Comparison of ENCODE assay signal across 8 mouse cellular contexts in genomic region chr19:59418024-59418423, GRCm38 (mm10). TPM values are rescaled to one million over a fixed set of nuclear protein-coding genes. Genes with fewer than 3 reads are reported as not detected.
A peak's percentile ranks its signal among the peaks of the same experiment; 100 is the strongest.
DNase-seq lines count a peak whose midpoint lies in the region; ATAC-seq and TF ChIP-seq lines count a peak whose summit lies in the region.

No protein-coding gene starts in this region.

- H3K9ac ChIP-seq in liver, embryonic 12.5 days, result no peak overlapping the region
- no peak overlapping the region for H3K9ac ChIP-seq in intestine, embryonic 15.5 days
- H3K9ac ChIP-seq in midbrain, embryonic 13.5 days (replicated peaks), result no peak overlapping the region

- ATAC-seq in liver, embryonic 12.5 days, result no peak
- peak; percentile 49; the same call in 1 of the 2 replicates for ATAC-seq in intestine, embryonic 15.5 days
- ATAC-seq in midbrain, embryonic 13.5 days, result peak; percentile 73

- H3K4me1 ChIP-seq in liver, embryonic 12.5 days, result 0 out of 2 replicates have a peak, but pooled peaks cover 4% of the 10 kb centered on the region
- H3K4me1 ChIP-seq in intestine, embryonic 15.5 days (replicated peaks), result 0 out of 2 replicates have a peak, but pooled peaks cover 4% of the 10 kb centered on the region
- H3K4me1 ChIP-seq in midbrain, embryonic 13.5 days (replicated peaks), result peaks cover 6% of the 10 kb centered on the region
- no peaks in the 10 kb centered on the region for H3K4me1 ChIP-seq in small intestine, adult 2 months (ENCODE audit: control insufficient read depth, insufficient read depth, insufficient read length, low read length)

- peak; percentile 81 for DNase-seq in liver
- DNase-seq in embryo, embryonic 11 days, result peak; percentile 92
- peak; percentile 85 for DNase-seq in gastrocnemius, postnatal 14 days
- DNase-seq in left cerebral cortex, postnatal 14 days (ENCODE audit: low spot score in 2 of 2), result peak; percentile 96

- no peaks in the 10 kb centered on the region for H3K36me3 ChIP-seq in liver, embryonic 12.5 days
- no peaks in the 10 kb centered on the region for H3K36me3 ChIP-seq in intestine, embryonic 15.5 days
- no peaks in the 10 kb centered on the region for H3K36me3 ChIP-seq in midbrain, embryonic 13.5 days
- no peaks in the 10 kb centered on the region for H3K36me3 ChIP-seq in small intestine, adult 2 months (ENCODE audit: control insufficient read depth, insufficient read depth, low read length)

- peaks cover 61% of the 10 kb centered on the region for H3K27me3 ChIP-seq in liver, embryonic 12.5 days (replicated peaks)
- H3K27me3 ChIP-seq in intestine, embryonic 15.5 days (replicated peaks), result no peaks in the 10 kb centered on the region; the same call in 1 of the 2 replicates
- H3K27me3 ChIP-seq in midbrain, embryonic 13.5 days, result no peaks in the 10 kb centered on the region; the same call in 1 of the 2 replicates
- H3K27me3 ChIP-seq in small intestine, adult 2 months (ENCODE audit: control insufficient read depth, insufficient read depth, low read length), result no peaks in the 10 kb centered on the region

- no peak for TF ChIP-seq POLR2A in small intestine, adult 2 months (IDR thresholded peaks at IDR 0.05; ENCODE audit: low read depth, low read length)

- 3% methylated on average over 15 of the region's 15 CpGs for WGBS in liver, embryonic 12.5 days (ENCODE audit: insufficient replicate concordance)
- WGBS in intestine, embryonic 15.5 days, result 2% methylated on average over 15 of the region's 15 CpGs
- 3% methylated on average over 15 of the region's 15 CpGs for WGBS in midbrain, embryonic 13.5 days
- WGBS in small intestine, adult 2 months, result 3% methylated on average over 15 of the region's 15 CpGs

- H3K4me2 ChIP-seq in liver, embryonic 12.5 days, result no peak overlapping the region
- H3K4me2 ChIP-seq in intestine, embryonic 15.5 days (replicated peaks), result no peak overlapping the region
- peak overlapping the region; percentile 19; the same call in 1 of the 2 replicates for H3K4me2 ChIP-seq in midbrain, embryonic 13.5 days (replicated peaks)

- TF ChIP-seq CTCF in small intestine, adult 2 months (IDR thresholded peaks at IDR 0.05; ENCODE audit: extremely low read depth, insufficient read length, insufficient replicate concordance, low read depth, low read length), result peak; percentile 86

- H3K27ac ChIP-seq in liver, embryonic 12.5 days, result no peak overlapping the region
- H3K27ac ChIP-seq in intestine, embryonic 15.5 days, result no peak overlapping the region
- no peak overlapping the region for H3K27ac ChIP-seq in midbrain, embryonic 13.5 days
- H3K27ac ChIP-seq in small intestine, adult 2 months (ENCODE audit: insufficient read depth, low read depth, low read length), result no peak overlapping the region

- intact Hi-C loops in gastrocnemius, postnatal 14 days (cut with DNase I; ENCODE audit: low total_unique reads), result no loop called here
- intact Hi-C loops in left cerebral cortex, postnatal 14 days (cut with DNase I), result loop anchor here (5.0 to 10.0 kb wide), 4 partner anchors 727 to 997 kb away; no protein-coding TSS in a partner anchor

- no peaks in the 10 kb centered on the region for H3K9me3 ChIP-seq in liver, embryonic 12.5 days (replicated peaks)
- no peaks in the 10 kb centered on the region for H3K9me3 ChIP-seq in intestine, embryonic 15.5 days
- H3K9me3 ChIP-seq in midbrain, embryonic 13.5 days, result no peaks in the 10 kb centered on the region

- H3K4me3 ChIP-seq in liver, embryonic 12.5 days, result no peak overlapping the region
- H3K4me3 ChIP-seq in intestine, embryonic 15.5 days (replicated peaks), result no peak overlapping the region
- H3K4me3 ChIP-seq in midbrain, embryonic 13.5 days (replicated peaks), result no peak overlapping the region
- no peak overlapping the region for H3K4me3 ChIP-seq in small intestine, adult 2 months (ENCODE audit: low read depth, low read length)

RNA-seq across cellular contexts. Expression of gene Emx2, which starts 40.1 kb away (rescaled TPM):
- polyA plus RNA-seq in liver, embryonic 12.5 days (2016; fragmentation: Nextera tagmentation; extraction: Ambion mirVana), result 0.05 and 0.11 TPM in 2 replicates
- total RNA-seq in gastrocnemius, postnatal 14 days (2021), result 1 to 10 TPM in 1 of 2 experiments, under 1 TPM in 1; 0.66 to 1.2 TPM
- polyA plus RNA-seq in intestine, embryonic 15.5 days (2015; fragmentation: Nextera tagmentation; extraction: Ambion mirVana), result 0.10 and 0.43 TPM in 2 replicates
- 10 to 100 TPM; 10.6 to 10.9 TPM for total RNA-seq in left cerebral cortex, postnatal 14 days (2021)
- 16.3 and 20.3 TPM in 2 replicates for polyA plus RNA-seq in midbrain, embryonic 13.5 days (2015; fragmentation: Nextera tagmentation; extraction: Ambion mirVana)
- polyA plus RNA-seq in small intestine, adult 2 months (2012; rRNA removed), result 0.03 TPM in 1 of 2 replicates, not detected in the other

Comparison
In these comparisons a context has a peak if more than half of its experiments do, and no peak if none do; other contexts are left out.
1. RNA of gene Emx2, which starts 40.1 kb away (polyA plus RNA-seq): 16.3 to 20.3 TPM in midbrain, embryonic 13.5 days; 0.05 to 0.11 TPM in liver, embryonic 12.5 days, 0.10 to 0.43 TPM in intestine, embryonic 15.5 days and 0.03 TPM in small intestine, adult 2 months; every median in the first group is over 10 times any median in the second.
2. Peak in every context shown above with its lines, with median percentiles within 50 percentile points of each other: DNase-seq.